Comparison of ENCODE assay signal across 24 mouse cellular contexts in genomic region chr3:93527300-93527699, GRCm38 (mm10). TPM values are rescaled to one million over a fixed set of nuclear protein-coding genes. Genes with fewer than 3 reads are reported as not detected.
"Had no signal": no experiment of that assay in that cellular context is flagged by ENCODE, and none has a peak within 500 bp of the region (broad histone marks: within the 10 kb centered on the region; RNA-seq: fewer than 3 reads in every experiment).

No protein-coding gene starts in this region.

- H3K9me3 ChIP-seq: liver, embryonic 13.5 days; liver, embryonic 15.5 days; lung, embryonic 15.5 days; midbrain, embryonic 13.5 days; midbrain, embryonic 15.5 days; neural tube, embryonic 12.5 days; stomach, embryonic 15.5 days had no signal

- H3K4me2 ChIP-seq: liver, embryonic 13.5 days; liver, embryonic 15.5 days; lung, embryonic 15.5 days; midbrain, embryonic 11.5 days; midbrain, embryonic 13.5 days; midbrain, embryonic 15.5 days; neural tube, embryonic 12.5 days; stomach, embryonic 15.5 days had no signal

- H3K27me3 ChIP-seq: liver, embryonic 13.5 days; liver, embryonic 15.5 days; lung, embryonic 15.5 days; megakaryocyte, embryonic 14.5 days; midbrain, embryonic 13.5 days; midbrain, embryonic 15.5 days; neural tube, embryonic 12.5 days; stomach, embryonic 15.5 days had no signal

- H3K4me1 ChIP-seq: liver, embryonic 13.5 days; liver, embryonic 15.5 days; midbrain, embryonic 13.5 days; midbrain, embryonic 15.5 days; neural tube, embryonic 12.5 days; stomach, embryonic 15.5 days had no signal

- DNase-seq: liver, embryonic 13.5 days; liver, postnatal 0 days; lung, postnatal 14 days; lung, postnatal 36 days; right cerebral cortex, postnatal 14 days; thymus, adult 2 months; thymus, postnatal 25 days; thymus, postnatal 4 days had no signal

- ATAC-seq: liver, postnatal 0 days; lung, postnatal 0 days; midbrain, embryonic 13.5 days; midbrain, embryonic 15.5 days had no signal

- H3K36me3 ChIP-seq: midbrain, embryonic 13.5 days; midbrain, embryonic 15.5 days; neural tube, embryonic 12.5 days had no signal

- H3K27ac ChIP-seq: liver, embryonic 13.5 days; liver, embryonic 15.5 days; lung, embryonic 15.5 days; macrophage; midbrain, embryonic 13.5 days; midbrain, embryonic 15.5 days; neural tube, embryonic 12.5 days; stomach, embryonic 15.5 days had no signal

- H3K9ac ChIP-seq: liver, embryonic 13.5 days; liver, embryonic 15.5 days; liver, postnatal 0 days; lung, embryonic 15.5 days; midbrain, embryonic 13.5 days; midbrain, embryonic 15.5 days; neural tube, embryonic 12.5 days; stomach, embryonic 15.5 days had no signal

- H3K4me3 ChIP-seq: liver, embryonic 13.5 days; liver, embryonic 15.5 days; lung, embryonic 15.5 days; megakaryocyte, embryonic 14.5 days; midbrain, embryonic 13.5 days; midbrain, embryonic 15.5 days; neural tube, embryonic 12.5 days; stomach, embryonic 15.5 days had no signal

RNA-seq across cellular contexts. Expression of gene Tchhl1, which starts 58.7 kb away (rescaled TPM):
- total RNA-seq: megakaryocyte progenitor cell, adult 5-6 weeks; neutrophil, adult 5-6 weeks had no signal
- polyA plus RNA-seq: liver, embryonic 13.5 days; liver, embryonic 15.5 days; liver, postnatal 0 days; lung, embryonic 15.5 days; lung, postnatal 0 days; macrophage; midbrain, embryonic 11.5 days; midbrain, embryonic 13.5 days; midbrain, embryonic 15.5 days; neural tube, embryonic 12.5 days; neural tube, embryonic 14.5 days; spleen, adult 2 months; stomach, embryonic 15.5 days; testis, adult 2 months; thymus, adult 2 months; urinary bladder, adult 2 months had no signal
